Mouse (Mus musculus) cerebral cortex, adult 2 months (tissue): Measurements from ENCODE around the gene Anapc2.

ENCODE experiments used
- WGBS: fragments of 180-500 bp; shearing (Covaris S2); methylation state at CpG from one replicate; pipeline ENCODE4 v1.1.7; 2018; 5-methylcytosine and 5-hydroxymethylcytosine counted together

Gene Anapc2

DNA sequence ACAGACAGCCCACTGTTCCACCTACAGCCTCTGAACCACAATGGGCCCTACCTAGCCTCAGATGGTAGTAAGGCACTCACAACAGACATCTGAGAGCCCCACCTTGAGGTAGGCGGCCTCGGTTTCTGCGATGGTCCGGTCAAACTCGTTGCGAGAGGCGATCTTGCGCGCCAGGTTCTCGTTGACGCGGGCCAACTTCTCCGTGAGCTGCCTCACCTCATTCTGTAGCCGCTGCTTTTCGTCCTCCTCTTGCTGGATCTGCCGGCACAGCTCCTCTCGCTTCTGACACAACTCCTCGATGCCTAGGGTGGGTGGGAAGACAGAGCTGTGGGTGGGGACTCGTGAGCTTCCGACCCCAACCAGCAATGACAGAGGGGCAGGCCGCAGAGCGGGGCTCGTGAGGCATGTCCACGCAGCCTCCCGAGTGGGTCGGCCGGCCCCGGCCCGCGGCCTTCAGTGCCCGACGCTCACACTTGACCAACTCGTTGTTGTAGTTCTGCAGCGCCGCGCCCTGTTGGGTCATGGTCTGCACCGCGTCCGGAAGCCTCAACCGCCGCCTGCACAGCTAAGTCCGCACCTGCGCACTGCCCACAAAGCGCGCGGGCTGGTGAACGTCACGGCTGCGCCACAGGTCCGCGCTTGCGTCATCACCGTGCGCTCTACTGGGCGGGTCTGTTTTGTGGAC lies at the start of gene Anapc2, which contains the start of gene Ssna1:
Gene Anapc2 (plus strand): TSS at position 652 of the 685 bp plus-strand sequence.
Gene Ssna1 (minus strand): TSS at position 612 of the 685 bp plus-strand sequence.
- WGBS: under 1% methylated on average over 55 of the region's 55 CpGs

DNA sequence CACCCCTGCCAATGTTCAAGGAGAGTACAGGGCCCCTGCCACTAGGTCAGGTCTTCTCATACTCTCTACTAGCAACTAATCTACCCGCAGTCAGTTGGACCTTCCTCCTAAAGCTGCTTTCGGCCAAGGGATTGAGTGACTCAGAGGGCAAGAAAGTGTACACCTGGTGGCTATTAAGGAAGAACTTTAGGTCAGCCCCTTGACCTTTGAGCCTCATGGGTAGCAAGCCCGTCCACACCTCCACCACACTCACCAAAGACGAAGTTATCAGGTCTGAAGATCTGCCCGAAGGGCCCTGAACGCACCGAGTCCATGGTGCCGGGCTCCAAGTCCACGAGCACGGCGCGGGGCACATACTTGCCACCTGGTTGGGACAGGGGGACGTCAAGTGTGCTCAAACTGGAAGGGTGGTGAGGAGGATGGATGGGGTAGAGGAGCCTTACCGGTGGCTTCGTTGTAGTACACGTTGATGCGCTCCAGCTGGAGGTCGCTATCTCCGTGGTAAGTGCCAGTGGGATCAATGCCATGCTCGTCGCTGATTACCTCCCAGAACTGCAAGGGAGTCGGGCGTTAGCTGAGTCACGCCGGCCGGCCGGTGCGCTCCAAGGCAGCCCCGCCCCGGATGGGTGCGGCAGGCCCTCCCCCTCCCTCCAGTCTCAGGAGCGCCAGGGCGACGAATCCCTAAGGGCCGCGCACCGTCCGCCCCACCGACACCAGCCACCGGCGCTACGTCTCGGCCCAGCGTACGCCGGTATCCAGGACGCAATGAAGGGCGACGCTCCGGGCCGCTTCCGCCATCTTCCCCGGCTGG lies 48.4 kb upstream of the Anapc2 start:
- 2% methylated on average over 53 of the region's 53 CpGs for WGBS

DNA sequence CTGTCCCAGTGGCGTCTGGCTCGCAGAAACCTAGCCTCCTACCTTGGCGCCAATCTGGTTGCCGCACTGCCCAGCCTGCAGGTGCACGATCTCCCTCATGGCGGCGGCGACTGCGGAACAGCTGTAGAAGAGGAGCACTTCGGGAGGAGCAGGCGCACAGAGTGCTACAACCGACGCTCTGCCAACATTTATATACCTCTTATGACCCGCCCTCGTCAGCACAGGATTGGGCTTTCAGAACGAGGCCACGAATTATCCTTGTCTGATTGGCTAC lies 47.8 kb upstream of the Anapc2 start, which contains the start of gene Tubb4b:
Gene Tubb4b (minus strand): TSS at position 211 of the 274 bp plus-strand sequence.
- under 1% methylated on average over 17 of the region's 17 CpGs for WGBS

DNA sequence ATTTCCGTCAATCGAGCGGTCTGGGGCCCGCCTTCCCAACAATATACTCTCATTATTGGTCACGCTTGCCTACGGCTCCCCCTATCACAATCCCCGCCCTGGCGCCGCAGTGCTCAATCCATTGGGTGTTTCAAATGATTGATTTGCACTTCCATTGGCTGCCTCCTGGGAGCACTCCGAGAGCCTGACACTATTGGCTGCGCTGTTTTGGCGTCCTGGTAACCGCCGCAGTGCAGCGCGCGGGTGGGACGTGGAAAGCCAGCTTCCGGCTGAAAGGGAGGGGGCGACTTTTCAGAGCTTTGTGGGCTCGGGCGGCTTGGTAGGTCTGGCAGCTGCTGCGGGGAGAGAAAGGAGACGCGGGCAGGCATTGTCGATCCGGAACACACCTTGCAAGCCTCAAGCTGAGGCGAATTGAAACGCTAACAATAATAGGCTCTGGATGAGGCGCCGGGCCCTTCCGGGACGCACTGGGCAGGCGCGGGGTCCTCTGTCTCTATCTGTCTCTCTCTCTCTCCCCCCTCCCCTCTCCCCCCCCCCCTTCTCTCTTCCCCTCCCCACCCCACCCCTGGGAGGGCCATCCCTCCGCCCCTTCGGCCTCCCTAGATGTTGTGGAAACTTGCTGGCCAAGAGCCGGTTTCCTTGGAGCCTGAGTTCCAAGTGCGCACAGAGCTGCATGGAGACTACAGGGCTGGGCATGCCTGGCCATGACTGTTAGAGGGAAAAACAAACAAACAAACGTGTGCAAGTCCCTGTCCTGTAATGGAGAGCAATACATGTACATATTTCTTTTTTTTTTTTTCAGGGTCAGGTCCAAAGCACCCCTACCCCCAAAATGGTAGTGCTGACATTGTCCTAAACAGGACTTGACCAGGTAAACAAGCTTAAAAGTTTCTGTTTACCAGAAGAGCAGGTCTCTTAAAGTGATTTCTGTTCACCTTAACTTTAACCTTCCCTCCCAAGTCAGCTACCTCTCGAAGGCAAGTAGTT lies 47.2 kb upstream of the Anapc2 start:
- 2% methylated on average over 41 of the region's 41 CpGs for WGBS

- WGBS: 67% methylated on average over 8 of the region's 8 CpGs
Measured at GRCm38 (mm10) chr2:25225811-25226379, 46.4 kb upstream of the Anapc2 start.

- 61% methylated on average over 5 of the region's 5 CpGs for WGBS
Measured at GRCm38 (mm10) chr2:25226864-25227263, 45.4 kb upstream of the Anapc2 start.

DNA sequence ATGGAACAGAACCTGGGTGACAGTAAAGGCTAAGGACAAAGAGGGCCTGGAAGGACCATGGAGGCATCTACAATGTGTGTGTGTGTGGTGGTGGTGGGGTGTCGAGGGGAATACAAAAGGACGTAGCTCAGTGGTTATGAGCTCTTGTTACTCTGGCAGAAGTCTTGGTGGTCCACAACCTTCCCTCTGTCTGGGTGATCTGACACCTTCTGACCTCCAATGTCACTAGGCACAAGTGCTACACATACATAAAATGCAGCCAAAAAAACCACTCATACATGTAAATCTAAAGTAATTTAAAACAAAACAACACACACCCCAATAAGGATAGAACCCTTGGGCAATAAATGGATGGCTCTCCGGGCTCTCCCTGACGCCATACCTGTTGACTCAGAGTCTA lies 44.9 kb upstream of the Anapc2 start:
- WGBS: 81% methylated on average over 4 of the region's 4 CpGs

DNA sequence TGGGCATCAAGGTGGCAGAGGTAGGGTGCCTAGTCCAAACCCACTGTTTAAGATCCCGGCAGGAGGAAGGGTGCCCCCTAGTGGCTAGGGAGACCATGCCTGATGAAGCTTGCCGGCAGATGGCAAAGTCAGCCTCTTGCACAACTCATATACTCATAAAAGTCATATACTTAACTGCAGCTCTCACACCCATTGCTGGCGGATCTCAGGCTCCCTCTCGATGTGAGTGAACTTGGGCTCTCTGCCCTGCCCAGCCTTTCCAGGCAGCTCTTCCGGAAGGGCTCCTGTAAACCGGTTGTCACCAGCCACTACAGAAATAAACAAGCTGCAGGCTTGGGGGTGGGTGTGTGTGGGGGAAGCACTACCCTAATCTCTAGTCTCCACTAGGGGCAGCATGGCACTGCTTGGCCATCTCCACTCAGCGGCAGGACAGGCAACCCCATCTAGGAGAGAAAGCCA lies 43.8 kb upstream of the Anapc2 start:
- WGBS: 1% methylated on average over 7 of the region's 7 CpGs

DNA sequence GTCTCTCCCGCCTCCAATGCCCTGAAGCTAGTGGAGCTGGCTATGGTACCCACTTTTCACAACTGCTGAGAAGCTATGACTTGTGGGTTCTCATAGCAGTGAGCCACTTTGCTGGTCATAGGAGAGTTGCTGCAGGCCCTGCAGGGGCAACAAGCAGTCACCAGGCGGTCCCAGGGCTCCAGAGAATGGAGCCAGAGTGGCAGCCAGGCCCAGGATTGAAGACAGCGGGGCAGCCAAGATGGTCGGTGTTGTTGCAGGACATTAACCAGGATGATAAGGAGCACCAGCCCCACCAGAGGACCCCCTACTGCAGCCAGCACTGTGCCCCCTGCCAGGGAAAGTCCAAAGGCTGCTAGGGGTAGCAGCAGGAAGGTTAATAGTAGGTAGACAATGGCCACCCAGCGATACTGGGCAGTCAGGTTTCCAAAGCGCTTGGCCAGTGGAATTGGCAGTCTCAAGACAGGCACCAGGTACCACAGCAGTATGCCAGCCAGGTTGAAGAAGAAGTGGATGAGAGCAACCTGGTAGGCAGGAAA lies 43.2 kb upstream of the Anapc2 start:
- 77% methylated on average over 6 of the region's 6 CpGs for WGBS

DNA sequence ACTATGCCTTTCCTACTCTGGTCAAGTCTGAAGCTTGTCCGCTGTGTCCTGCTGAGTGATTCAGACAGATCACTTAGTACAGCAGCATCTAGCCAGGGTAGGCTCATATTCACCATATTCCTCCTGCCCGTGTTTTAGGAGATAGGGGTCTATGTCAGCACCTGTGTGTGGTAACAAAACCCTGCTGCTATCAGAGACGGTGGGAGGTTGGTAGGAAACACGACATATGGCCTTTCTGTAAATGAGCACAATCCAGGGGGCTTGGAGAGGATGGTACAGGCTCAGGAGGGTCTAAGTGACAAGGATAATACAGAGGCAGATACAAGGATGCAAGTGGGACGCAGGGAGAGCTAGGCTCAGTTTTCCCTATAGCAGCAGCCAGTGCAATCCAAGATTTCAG lies 42.7 kb upstream of the Anapc2 start:
- WGBS: 84% methylated on average over 5 of the region's 5 CpGs

DNA sequence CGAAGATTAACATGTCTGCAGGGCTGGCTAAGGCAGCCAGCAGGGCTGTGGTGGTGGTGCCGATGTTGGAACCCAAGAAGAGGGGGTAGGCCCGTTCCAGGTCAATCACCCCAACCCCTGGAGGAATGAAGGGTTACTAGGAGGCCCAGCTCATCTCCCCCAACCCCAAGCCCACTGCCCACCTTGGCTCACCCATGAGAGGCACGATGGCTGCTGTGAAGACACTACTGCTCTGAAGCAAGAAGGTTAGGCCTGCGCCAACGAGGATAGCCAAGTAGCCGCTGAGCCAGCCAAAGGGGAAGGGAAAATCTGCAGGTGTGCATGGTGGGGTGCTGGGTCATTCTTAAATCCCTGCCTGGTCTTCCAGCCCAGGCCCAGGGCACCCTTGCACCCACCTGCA lies 41.7 kb upstream of the Anapc2 start:
- WGBS: 96% methylated on average over 7 of the region's 7 CpGs

- 64% methylated on average over 12 of the region's 12 CpGs for WGBS
Measured at GRCm38 (mm10) chr2:25231038-25231437, 41.2 kb upstream of the Anapc2 start.

- 80% methylated on average over 4 of the region's 4 CpGs for WGBS
Measured at GRCm38 (mm10) chr2:25233421-25233820, 38.9 kb upstream of the Anapc2 start.

DNA sequence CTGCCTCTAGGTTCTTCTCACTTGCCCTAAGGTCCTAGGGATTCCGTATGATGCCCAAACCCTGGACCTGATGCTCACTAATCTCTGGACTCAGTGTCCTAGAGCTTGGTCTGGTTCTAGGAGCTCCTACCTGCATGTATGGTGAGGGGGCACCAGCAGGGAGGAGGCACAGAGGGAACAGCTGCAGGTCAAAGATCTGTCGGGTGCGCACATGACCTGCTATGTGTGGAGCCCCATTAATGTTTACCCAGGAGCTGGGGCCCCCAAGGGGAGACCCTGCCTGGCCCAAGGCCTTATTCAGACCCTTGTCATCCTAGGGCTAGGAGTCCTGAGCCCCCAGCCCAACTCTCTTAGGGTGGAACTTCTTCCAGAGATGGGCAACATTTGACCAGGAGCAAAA lies 38.2 kb upstream of the Anapc2 start, which contains the start of gene Slc34a3:
Gene Slc34a3 (minus strand): TSS at position 315 of the 400 bp plus-strand sequence.
- WGBS: 86% methylated on average over 3 of the region's 3 CpGs

- 78% methylated on average over 5 of the region's 5 CpGs for WGBS
Measured at GRCm38 (mm10) chr2:25234551-25235220, 37.6 kb upstream of the Anapc2 start.

- 49% methylated on average over 8 of the region's 8 CpGs for WGBS
Measured at GRCm38 (mm10) chr2:25236614-25237013, 35.7 kb upstream of the Anapc2 start, which contains the start of gene Rnf224. Gene Rnf224 (minus strand): TSS chr2:25236787.

DNA sequence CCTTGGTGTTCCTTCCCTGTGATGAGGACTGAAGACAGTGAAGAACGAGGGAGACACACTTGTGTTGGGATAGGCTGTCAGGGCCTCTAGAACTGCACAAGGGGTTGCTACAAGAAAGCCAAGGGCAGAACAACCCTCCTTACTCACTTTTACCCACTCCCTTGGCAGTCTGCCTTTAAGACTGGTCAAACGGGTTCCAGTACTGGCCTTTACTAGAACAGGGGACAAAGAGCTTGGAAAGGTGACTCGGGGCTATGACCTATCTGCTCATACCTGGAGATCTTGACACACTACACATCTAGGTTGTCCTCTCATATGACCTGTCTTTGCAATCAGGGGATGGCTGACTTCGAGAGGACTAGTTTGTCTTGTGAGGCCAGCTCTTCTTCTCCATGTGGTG lies 34.8 kb upstream of the Anapc2 start:
- 75% methylated on average over 4 of the region's 4 CpGs for WGBS

- WGBS: 88% methylated on average over 3 of the region's 3 CpGs
Measured at GRCm38 (mm10) chr2:25239766-25240165, 32.5 kb upstream of the Anapc2 start.

GRCm38 (mm10) chr2:25240310-25240709 lies 32.0 kb upstream of the Anapc2 start:
- WGBS: 58% methylated on average over 8 of the region's 8 CpGs

GRCm38 (mm10) chr2:25240723-25241437 lies 31.4 kb upstream of the Anapc2 start:
- WGBS: 1% methylated on average over 29 of the region's 29 CpGs
